ENCODE assay signal across 10 mouse cellular contexts in the genomic region with DNA sequence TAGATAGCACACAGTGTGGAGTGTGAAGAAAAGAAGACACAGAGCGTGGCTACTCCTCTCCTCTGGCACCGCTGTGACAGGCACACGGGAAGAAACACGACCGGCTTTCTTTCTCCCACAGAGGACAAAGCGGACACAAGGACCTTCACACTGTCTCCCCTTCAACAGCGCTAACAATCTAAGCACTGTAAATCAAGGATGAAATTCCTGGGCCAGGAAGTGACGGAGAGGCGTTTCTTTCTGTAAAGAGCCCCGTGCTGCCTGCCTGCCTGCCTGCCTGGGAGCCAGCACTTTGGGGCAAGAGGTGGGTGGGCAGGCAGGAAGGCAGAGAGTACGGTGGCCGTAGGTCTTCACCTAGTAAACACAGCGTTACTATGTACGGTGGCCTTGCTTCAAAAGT. TPM values are rescaled to one million over a fixed set of nuclear protein-coding genes. Genes with fewer than 3 reads are reported as not detected.
DNase-seq lines count a peak whose midpoint lies in the region; ATAC-seq and TF ChIP-seq lines count a peak whose summit lies in the region.
"Had no signal": no experiment of that assay in that cellular context is flagged by ENCODE, and none has a peak within 500 bp of the region (broad histone marks: within the 10 kb centered on the region; RNA-seq: fewer than 3 reads in every experiment).

No protein-coding gene starts in this region.

- TF ChIP-seq CTCF in forebrain, postnatal 0 days (IDR thresholded peaks at IDR 0.05; ENCODE audit: low read depth): no peak

- no peaks in the 10 kb centered on the region for H3K9me3 ChIP-seq in forebrain, postnatal 0 days (ENCODE audit: low read length)
- no peaks in the 10 kb centered on the region for H3K9me3 ChIP-seq in forebrain, embryonic 15.5 days
- no peaks in the 10 kb centered on the region for H3K9me3 ChIP-seq in kidney, embryonic 15.5 days (replicated peaks)
- H3K9me3 ChIP-seq in limb, embryonic 11.5 days (ENCODE audit: control insufficient read depth, low read length): no peaks in the 10 kb centered on the region

- no peak for DNase-seq in forebrain, postnatal 0 days
- no peak for DNase-seq in kidney, adult 18-20 months
- peak; percentile 48 for DNase-seq in ZHBTc4 (ENCODE audit: low read depth, low spot score)
- DNase-seq in limb, embryonic 11.5 days (ENCODE audit: low spot score): no peak
- no peak for DNase-seq in thymus, postnatal 25 days
- DNase-seq: cerebellum, postnatal 14 days; gastrocnemius, postnatal 36 days had no signal

- no peak overlapping the region for H3K4me3 ChIP-seq in forebrain, postnatal 0 days (ENCODE audit: low read depth, low read length)
- H3K4me3 ChIP-seq in forebrain, embryonic 15.5 days: no peak overlapping the region
- H3K4me3 ChIP-seq in kidney, embryonic 15.5 days (replicated peaks): no peak overlapping the region
- H3K4me3 ChIP-seq in limb, embryonic 11.5 days (ENCODE audit: low read depth, low read length): no peak overlapping the region

- H3K27me3 ChIP-seq in forebrain, postnatal 0 days (ENCODE audit: insufficient read depth, low read length): no peaks in the 10 kb centered on the region
- no peaks in the 10 kb centered on the region for H3K27me3 ChIP-seq in forebrain, embryonic 15.5 days
- no peaks in the 10 kb centered on the region for H3K27me3 ChIP-seq in kidney, embryonic 15.5 days
- H3K27me3 ChIP-seq in limb, embryonic 11.5 days (ENCODE audit: control insufficient read depth, insufficient read depth, low read length): no peaks in the 10 kb centered on the region

- no peak overlapping the region for H3K27ac ChIP-seq in forebrain, postnatal 0 days (ENCODE audit: low read depth, low read length)
- H3K27ac ChIP-seq in forebrain, embryonic 15.5 days (replicated peaks): no peak overlapping the region
- H3K27ac ChIP-seq in kidney, embryonic 15.5 days: 0 out of 2 replicates have a peak overlapping the region, but pooled peaks have one; percentile 33
- 0 out of 2 replicates have a peak overlapping the region, but pooled peaks have one; percentile 24 for H3K27ac ChIP-seq in limb, embryonic 11.5 days (replicated peaks; ENCODE audit: low read depth, low read length)

- H3K9ac ChIP-seq in forebrain, postnatal 0 days: no peak overlapping the region
- H3K9ac ChIP-seq in forebrain, embryonic 15.5 days (replicated peaks): no peak overlapping the region
- peak overlapping the region; percentile 25; the same call in 1 of the 2 replicates for H3K9ac ChIP-seq in kidney, embryonic 15.5 days
- no peak overlapping the region for H3K9ac ChIP-seq in limb, embryonic 11.5 days (ENCODE audit: low read length)

- WGBS in forebrain, postnatal 0 days: 41% methylated on average over 14 of the region's 14 CpGs
- 47% methylated on average over 14 of the region's 14 CpGs for WGBS in forebrain, embryonic 15.5 days
- WGBS in kidney, embryonic 15.5 days: 15% methylated on average over 14 of the region's 14 CpGs
- 45% methylated on average over 14 of the region's 14 CpGs for WGBS in limb, embryonic 11.5 days

- no peaks in the 10 kb centered on the region for H3K36me3 ChIP-seq in forebrain, postnatal 0 days (ENCODE audit: insufficient read depth)
- no peaks in the 10 kb centered on the region for H3K36me3 ChIP-seq in forebrain, embryonic 15.5 days
- no peaks in the 10 kb centered on the region for H3K36me3 ChIP-seq in kidney, embryonic 15.5 days
- no peaks in the 10 kb centered on the region for H3K36me3 ChIP-seq in limb, embryonic 11.5 days (ENCODE audit: control insufficient read depth, insufficient read depth, low read length)

- ATAC-seq in forebrain, postnatal 0 days: 0 out of 2 replicates have a peak, but pooled peaks have one; percentile 14
- ATAC-seq in forebrain, embryonic 15.5 days (replicated peaks): no peak
- ATAC-seq in kidney, embryonic 15.5 days (replicated peaks; ENCODE audit: low FRiP score): no peak
- ATAC-seq in limb, embryonic 11.5 days (ENCODE audit: insufficient number of reproducible peaks, low FRiP score, low TSS enrichment, low read depth): no peak
- no peak for ATAC-seq in megakaryocyte-erythroid progenitor cell, adult 5-6 weeks (replicated peaks; ENCODE audit: low FRiP score, low TSS enrichment, poor library complexity, severe bottlenecking)

- 0 out of 2 replicates have a peak, but pooled peaks cover 2% of the 10 kb centered on the region for H3K4me1 ChIP-seq in forebrain, postnatal 0 days (ENCODE audit: insufficient read depth)
- H3K4me1 ChIP-seq in forebrain, embryonic 15.5 days: peaks cover 37% of the 10 kb centered on the region
- peaks cover 67% of the 10 kb centered on the region for H3K4me1 ChIP-seq in kidney, embryonic 15.5 days
- peaks cover 26% of the 10 kb centered on the region for H3K4me1 ChIP-seq in limb, embryonic 11.5 days (ENCODE audit: control insufficient read depth, insufficient read depth, low read length)

- H3K4me2 ChIP-seq in forebrain, postnatal 0 days (ENCODE audit: low read depth): no peak overlapping the region
- no peak overlapping the region for H3K4me2 ChIP-seq in forebrain, embryonic 15.5 days (replicated peaks)
- H3K4me2 ChIP-seq in kidney, embryonic 15.5 days: peak overlapping the region; percentile 36
- H3K4me2 ChIP-seq in limb, embryonic 11.5 days (ENCODE audit: low read depth, severe bottlenecking): no peak overlapping the region

RNA-seq across cellular contexts. Expression of a gene that starts 42.2 kb away (rescaled TPM):
- 61.3 and 66.5 TPM in 2 replicates for total RNA-seq in forebrain, postnatal 0 days (2014; rRNA removed)
- polyA plus RNA-seq in forebrain, postnatal 0 days (2015; fragmentation: Nextera tagmentation; extraction: Ambion mirVana): 64.8 and 66.6 TPM in 2 replicates
- polyA plus RNA-seq in forebrain, embryonic 15.5 days (2015; fragmentation: Nextera tagmentation; extraction: Ambion mirVana): 53.4 and 54.2 TPM in 2 replicates
- polyA plus RNA-seq in kidney, embryonic 15.5 days (2015; fragmentation: Nextera tagmentation; extraction: Ambion mirVana): 52.3 and 61.1 TPM in 2 replicates
- polyA plus RNA-seq in limb, embryonic 11.5 days (2014; fragmentation: Nextera tagmentation; extraction: Ambion mirVana): 41.1 and 41.6 TPM in 2 replicates
- total RNA-seq in megakaryocyte-erythroid progenitor cell, adult 5-6 weeks (2014; fragmentation: Nextera tagmentation): 10.3 and 15.8 TPM in 2 replicates
- 8.0 and 16.8 TPM in 2 replicates for total RNA-seq in megakaryocyte-erythroid progenitor cell, adult 5-6 weeks (2017)

RNA-seq across cellular contexts. Expression of a gene that starts 46.5 kb away (rescaled TPM):
- total RNA-seq in forebrain, postnatal 0 days (2014; rRNA removed): 18.0 and 20.2 TPM in 2 replicates
- polyA plus RNA-seq in forebrain, postnatal 0 days (2015; fragmentation: Nextera tagmentation; extraction: Ambion mirVana): 22.3 and 24.3 TPM in 2 replicates
- 24.2 and 25.0 TPM in 2 replicates for polyA plus RNA-seq in forebrain, embryonic 15.5 days (2015; fragmentation: Nextera tagmentation; extraction: Ambion mirVana)
- polyA plus RNA-seq in kidney, embryonic 15.5 days (2015; fragmentation: Nextera tagmentation; extraction: Ambion mirVana): 33.2 and 36.2 TPM in 2 replicates
- 25.7 and 28.6 TPM in 2 replicates for polyA plus RNA-seq in limb, embryonic 11.5 days (2014; fragmentation: Nextera tagmentation; extraction: Ambion mirVana)
- total RNA-seq in megakaryocyte-erythroid progenitor cell, adult 5-6 weeks (2014; fragmentation: Nextera tagmentation): 27.6 and 28.1 TPM in 2 replicates
- total RNA-seq in megakaryocyte-erythroid progenitor cell, adult 5-6 weeks (2017): 20.3 and 25.6 TPM in 2 replicates

Comparison
In these comparisons a context has a peak if more than half of its experiments do, and no peak if none do; other contexts are left out.
1. H3K27ac ChIP-seq: peak in kidney, embryonic 15.5 days (single experiment) and limb, embryonic 11.5 days (single experiment); none in forebrain, postnatal 0 days (single experiment) and forebrain, embryonic 15.5 days (single experiment).